Mouse (Mus musculus): ENCODE measurements around the gene Ankrd31. TPM values are rescaled to one million over a fixed set of nuclear protein-coding genes. Genes with fewer than 3 reads are reported as not detected.

Gene Ankrd31
- polyA plus RNA-seq, 1 experiment = 0.15 TPM

DNA sequence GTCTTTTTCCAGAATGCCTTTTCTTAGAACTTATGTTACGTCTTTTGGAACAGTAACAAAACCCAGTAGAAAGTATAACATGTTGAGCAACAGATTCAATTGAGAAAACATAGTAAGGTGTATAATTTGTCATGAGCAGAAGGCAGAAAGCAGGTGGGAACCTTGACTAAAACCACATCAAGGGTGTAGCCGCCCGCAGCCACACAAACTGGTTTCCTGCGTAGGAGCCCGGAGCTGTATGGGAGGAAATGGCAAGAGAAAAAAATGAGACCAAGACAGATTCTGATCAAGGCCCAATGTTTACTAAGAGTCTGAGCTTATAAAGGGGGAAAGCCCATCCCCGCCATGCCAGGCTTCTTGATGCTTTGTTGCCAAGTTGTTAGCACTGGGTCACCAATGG lies 208.4 kb downstream of the Ankrd31 start:
- TF ChIP-seq POLR2A (IDR thresholded peaks at IDR 0.05; ENCODE audit: extremely low read depth, insufficient read depth, low read length) (no peak), CTCF (IDR thresholded peaks at IDR 0.05; ENCODE audit: extremely low read depth, insufficient read depth, low read length) (no peak)
- no peak overlapping the region for H3K27ac ChIP-seq (ENCODE audit: insufficient read depth, low read length)
- peaks cover 1% of the 10 kb centered on the region; the same call in 1 of the 2 replicates for H3K4me1 ChIP-seq (ENCODE audit: control insufficient read depth, insufficient read depth, low read length)
- H3K4me3 ChIP-seq (ENCODE audit: insufficient read depth, low read length) = no peak overlapping the region

Other genes starting within 250 kb of the Ankrd31 start
- gene Polk, start 205.7 kb upstream of the Ankrd31 start, polyA plus RNA-seq (2012; rRNA removed) = 7.2 and 8.3 TPM in 2 replicates
- gene Col4a3bp, start 205.7 kb upstream of the Ankrd31 start, polyA plus RNA-seq (2012; rRNA removed) = 35.5 and 40.0 TPM in 2 replicates
- gene Hmgcr, start 77.3 kb upstream of the Ankrd31 start, polyA plus RNA-seq (2012; rRNA removed) = 56.1 and 59.0 TPM in 2 replicates
- 11.6 and 13.1 TPM in 2 replicates for gene Gcnt4, start 176.4 kb downstream of the Ankrd31 start, polyA plus RNA-seq (2012; rRNA removed)